Mouse (Mus musculus) MEL (cell line): ENCODE data around the gene Apba2. TPM values are rescaled to one million over a fixed set of nuclear protein-coding genes. Genes with fewer than 3 reads are reported as not detected.

Experiments
- DNase-seq: peaks from one replicate; pipeline ENCODE4 v3.0.0; 2011; ENCODE audit warnings: low read depth, low spot score
- H3K27ac ChIP-seq: 2 replicates; pipeline ENCODE4 v1.5.1; 2012; ENCODE audit warnings: low read depth, mild to moderate bottlenecking, control low read depth, low read length, moderate library complexity; ENCODE audit not compliant: control insufficient read depth
- H3K27me3 ChIP-seq, 2 experiments: fragments of 150-350 bp in 1 of 2; sonication (generic) in 1 of 2; 2 replicates each; pipeline ENCODE4 v1.6.1; 2012; ENCODE audit warnings: low read length in 2 of 2, mild to moderate bottlenecking in 2 of 2, improper control_type of control experiment in 1 of 2, moderate library complexity in 1 of 2; ENCODE audit not compliant: insufficient read depth in 2 of 2, control insufficient read depth in 1 of 2
- H3K36me3 ChIP-seq, 2 experiments: 2 replicates each; pipeline ENCODE4 v1.6.1; 2012 to 2014; ENCODE audit warnings: low read length in 2 of 2, improper control_type of control experiment in 1 of 2, inconsistent platforms in 1 of 2, mild to moderate bottlenecking in 1 of 2; ENCODE audit not compliant: insufficient read depth in 2 of 2, control insufficient read depth in 1 of 2
- H3K4me1 ChIP-seq, 2 experiments: fragments of 150-350 bp in 1 of 2; sonication (generic) in 1 of 2; 2 replicates each; pipeline ENCODE4 v1.6.1; 2012; ENCODE audit warnings: low read length in 2 of 2, improper control_type of control experiment in 1 of 2, mild to moderate bottlenecking in 1 of 2; ENCODE audit not compliant: insufficient read depth in 2 of 2, control insufficient read depth in 1 of 2
- H3K4me3 ChIP-seq, 2 experiments: fragments of 150-350 bp in 1 of 2; sonication (generic) in 1 of 2; 2 replicates each; pipeline ENCODE4 v1.5.1; 2012; ENCODE audit warnings: low read depth in 2 of 2, low read length in 2 of 2, mild to moderate bottlenecking in 2 of 2, moderate library complexity in 2 of 2, control low read depth in 1 of 2, improper control_type of control experiment in 1 of 2; ENCODE audit not compliant: control insufficient read depth in 1 of 2, insufficient read depth in 1 of 2
- H3K79me2 ChIP-seq: 2 replicates; pipeline ENCODE4 v1.6.1; 2012; ENCODE audit warnings: mild to moderate bottlenecking, low read length, moderate library complexity; ENCODE audit not compliant: control insufficient read depth, poor library complexity, insufficient read depth
- H3K9ac ChIP-seq: 2 replicates; pipeline ENCODE4 v1.6.1; 2012; ENCODE audit warnings: low read depth, mild to moderate bottlenecking, control low read depth, low read length, moderate library complexity; ENCODE audit not compliant: control insufficient read depth, poor library complexity, severe bottlenecking
- H3K9me3 ChIP-seq: fragments of 150-350 bp; sonication (generic); replicated peaks from 2 replicates; pipeline ENCODE4 v1.6.1; 2012; ENCODE audit warnings: mild to moderate bottlenecking, low read length, improper control_type of control experiment, moderate library complexity; ENCODE audit not compliant: insufficient read depth
- BHLHE40 ChIP-seq: IDR thresholded peaks from 2 replicates; pipeline ENCODE4 v1.6.1; 2012; ENCODE audit warnings: low read depth, mild to moderate bottlenecking, inconsistent platforms, low read length, improper control_type of control experiment, borderline replicate concordance
- CHD1 ChIP-seq: IDR thresholded peaks from 2 replicates; pipeline ENCODE4 v1.6.1; 2012; ENCODE audit warnings: low read depth, mild to moderate bottlenecking, inconsistent platforms, low read length, improper control_type of control experiment
- CTCF ChIP-seq, 3 experiments: IDR thresholded peaks in 2 of 3; conservative IDR thresholded peaks in 1 of 3; 2 replicates each; pipeline ENCODE4 v1.5.1; 2011 to 2012; ENCODE audit warnings: low read length in 3 of 3, low read depth in 2 of 3, mild to moderate bottlenecking in 2 of 3, improper control_type of control experiment in 1 of 3, inconsistent platforms in 1 of 3, mixed read lengths in 1 of 3, moderate library complexity in 1 of 3; ENCODE audit not compliant: control insufficient read depth in 1 of 3, insufficient read depth in 1 of 3, poor library complexity in 1 of 3, severe bottlenecking in 1 of 3
- EP300 ChIP-seq, 2 experiments: IDR thresholded peaks; 2 replicates each; pipeline ENCODE4 v1.6.1; 2011; ENCODE audit warnings: improper control_type of control experiment in 2 of 2, low read length in 2 of 2, low read depth in 1 of 2, mild to moderate bottlenecking in 1 of 2
- GABPA ChIP-seq: IDR thresholded peaks from 2 replicates; pipeline ENCODE4 v1.6.1; 2012; ENCODE audit warnings: low read depth, mild to moderate bottlenecking, inconsistent platforms, low read length, improper control_type of control experiment, moderate library complexity
- HCFC1 ChIP-seq: IDR thresholded peaks from 2 replicates; pipeline ENCODE4 v1.6.1; 2012; ENCODE audit warnings: low read depth, mild to moderate bottlenecking, inconsistent platforms, low read length, improper control_type of control experiment, moderate library complexity
- MAFK ChIP-seq: IDR thresholded peaks from 2 replicates; pipeline ENCODE4 v1.6.1; 2011; ENCODE audit warnings: low read depth, mild to moderate bottlenecking, low read length, improper control_type of control experiment, borderline replicate concordance
- MAX ChIP-seq: IDR thresholded peaks from 2 replicates; pipeline ENCODE4 v1.6.1; 2011; ENCODE audit warnings: low read length, improper control_type of control experiment
- MAZ ChIP-seq: IDR thresholded peaks from 2 replicates; pipeline ENCODE4 v1.6.1; 2012; ENCODE audit warnings: low read depth, mild to moderate bottlenecking, inconsistent platforms, low read length, improper control_type of control experiment
- MXI1 ChIP-seq: IDR thresholded peaks from 2 replicates; pipeline ENCODE4 v1.6.1; 2011; ENCODE audit warnings: mild to moderate bottlenecking, low read depth, low read length, improper control_type of control experiment
- MYC ChIP-seq: IDR thresholded peaks from 2 replicates; pipeline ENCODE4 v1.6.1; 2011; ENCODE audit warnings: low read depth, mild to moderate bottlenecking, low read length, improper control_type of control experiment, moderate library complexity
- NELFE ChIP-seq: IDR thresholded peaks from 2 replicates; pipeline ENCODE4 v1.6.1; 2011; ENCODE audit warnings: low read depth, low read length, improper control_type of control experiment
- POLR2A ChIP-seq, 2 experiments: IDR thresholded peaks; 2 replicates each; pipeline ENCODE4 v1.6.1; 2011 to 2012; ENCODE audit warnings: low read length in 2 of 2, mild to moderate bottlenecking in 2 of 2, control low read depth in 1 of 2, improper control_type of control experiment in 1 of 2, low read depth in 1 of 2, moderate library complexity in 1 of 2; ENCODE audit not compliant: control insufficient read depth in 1 of 2, insufficient read depth in 1 of 2, poor library complexity in 1 of 2
- POLR2AphosphoS5 ChIP-seq: IDR thresholded peaks from 2 replicates; pipeline ENCODE4 v1.6.1; 2012; ENCODE audit warnings: low read depth, borderline replicate concordance, mild to moderate bottlenecking, inconsistent platforms, low read length, moderate library complexity, mixed read lengths
- SIN3A ChIP-seq: IDR thresholded peaks from 2 replicates; pipeline ENCODE4 v1.6.1; 2012; ENCODE audit warnings: low read length, improper control_type of control experiment, inconsistent platforms
- USF1 ChIP-seq: IDR thresholded peaks from 2 replicates; pipeline ENCODE4 v1.6.1; 2014; ENCODE audit warnings: low read depth, mild to moderate bottlenecking, inconsistent platforms, low read length, improper control_type of control experiment, moderate library complexity
- ZMIZ1 ChIP-seq: IDR thresholded peaks from 2 replicates; pipeline ENCODE4 v1.6.1; 2012; ENCODE audit warnings: low read depth, mild to moderate bottlenecking, inconsistent platforms, low read length, improper control_type of control experiment, moderate library complexity
- polyA plus RNA-seq, 2 experiments: library from polyadenylated mRNA; stranded (reverse) in 1 of 2; unstranded in 1 of 2; fragments of >175 nt in 1 of 2; fragments of >200 nt in 1 of 2; gene quantifications; 2 replicates each; pipeline versions ENCODE4 v1.2.1 to v1.2.4; 2012; ENCODE audit warnings: low replicate concordance in 2 of 2, low read depth in 1 of 2; ENCODE audit not compliant: insufficient read length in 2 of 2, insufficient read depth in 1 of 2, missing spikeins in 1 of 2
- total RNA-seq: library from RNA; depleted of rRNA; stranded (reverse); fragments of 300-350 nt; gene quantifications from 2 replicates; pipeline ENCODE4 v1.2.3, GENCODE M21; 2012

Gene Apba2
- total and polyA plus RNA-seq, 3 experiments, result not detected

GRCm38 (mm10) chr7:64595256-64595655 lies 93.8 kb downstream of the Apba2 start:
- Histone ChIP-seq H3K36me3 (no peaks in the 10 kb centered on the region), H3K79me2 (no peaks in the 10 kb centered on the region), H3K4me1 (no peaks in the 10 kb centered on the region), H3K27me3 (no peaks in the 10 kb centered on the region), H3K27ac (no peak overlapping the region), H3K4me3 (no peak overlapping the region), H3K9ac (no peak overlapping the region), H3K9me3 (no peaks in the 10 kb centered on the region)
- TF ChIP-seq MAX (no peak), MAFK (no peak), POLR2AphosphoS5 (no peak), SIN3A (no peak), MXI1 (no peak), USF1 (no peak), EP300 (IDR thresholded peaks at IDR 0.05; ENCODE audit: low read depth in 1 of 2, low read length in 2 of 2) (no peak), NELFE (no peak)
- DNase-seq, result no peak

GRCm38 (mm10) chr7:64596652-64597051 lies 95.1 kb downstream of the Apba2 start:
- no peaks in the 10 kb centered on the region for H3K79me2 ChIP-seq
- no peak overlapping the region for H3K9ac ChIP-seq
- no peaks in the 10 kb centered on the region for H3K36me3 ChIP-seq
- no peak overlapping the region for H3K27ac ChIP-seq
- no peaks in the 10 kb centered on the region for H3K9me3 ChIP-seq
- H3K4me3 ChIP-seq, result no peak overlapping the region
- no peak for TF ChIP-seq POLR2A (IDR thresholded peaks at IDR 0.05; ENCODE audit: control insufficient read depth in 1 of 2, insufficient read depth in 1 of 2, low read depth in 1 of 2, low read length in 2 of 2, poor library complexity in 1 of 2)
- TF ChIP-seq USF1, result no peak
- TF ChIP-seq CHD1, result no peak
- TF ChIP-seq CTCF (IDR thresholded peaks at IDR 0.05 in 2 of 3, conservative IDR thresholded peaks at IDR 0.05 in 1 of 3; ENCODE audit: control insufficient read depth in 1 of 3, insufficient read depth in 1 of 3, low read depth in 2 of 3, low read length in 3 of 3, poor library complexity in 1 of 3, severe bottlenecking in 1 of 3), result no peak
- TF ChIP-seq BHLHE40, result no peak
- no peak for TF ChIP-seq GABPA
- TF ChIP-seq ZMIZ1, result no peak
- no peak for TF ChIP-seq HCFC1
- no peak for TF ChIP-seq POLR2AphosphoS5
- no peak for TF ChIP-seq MAZ
- no peak for TF ChIP-seq MYC
- TF ChIP-seq EP300 (IDR thresholded peaks at IDR 0.05; ENCODE audit: low read depth in 1 of 2, low read length in 2 of 2), result no peak
- TF ChIP-seq MAFK, result no peak
- TF ChIP-seq NELFE, result no peak
- DNase-seq, result no peak
- H3K4me1 ChIP-seq, result no peaks in the 10 kb centered on the region
- no peaks in the 10 kb centered on the region for H3K27me3 ChIP-seq
